Mouse (Mus musculus) hindbrain, embryonic 10.5 days (tissue): ENCODE measurements around the gene Mcm10. TPM values are rescaled to one million over a fixed set of nuclear protein-coding genes. Genes with fewer than 3 reads are reported as not detected.

Experiments
- DNase-seq: peaks from one replicate; pipeline ENCODE4 v3.0.0-alpha.2; 2017; ENCODE audit warnings: low spot score
- H3K27ac ChIP-seq: fragments of 300-500 bp; sonication (generic); 2 replicates; pipeline ENCODE4 v1.5.1; 2016; ENCODE audit warnings: mild to moderate bottlenecking, moderate library complexity
- H3K27me3 ChIP-seq: fragments of 300-500 bp; sonication (generic); 2 replicates; pipeline ENCODE4 v1.6.1; 2016; ENCODE audit warnings: mild to moderate bottlenecking; ENCODE audit not compliant: poor library complexity, insufficient read depth, severe bottlenecking
- H3K36me3 ChIP-seq: fragments of 300-500 bp; sonication (generic); 2 replicates; pipeline ENCODE4 v1.6.1; 2016; ENCODE audit warnings: mild to moderate bottlenecking, moderate library complexity
- H3K4me1 ChIP-seq: fragments of 300-500 bp; sonication (generic); replicated peaks from 2 replicates; pipeline ENCODE4 v1.6.1; 2016; ENCODE audit warnings: mild to moderate bottlenecking
- H3K4me3 ChIP-seq: fragments of 300-500 bp; sonication (generic); 2 replicates; pipeline ENCODE4 v1.5.1; 2016; ENCODE audit warnings: mild to moderate bottlenecking, moderate library complexity
- H3K9me3 ChIP-seq: fragments of 300-500 bp; sonication (generic); 2 replicates; pipeline ENCODE4 v1.6.1; 2016; ENCODE audit warnings: mild to moderate bottlenecking, moderate library complexity
- WGBS: fragments of 180-500 bp; shearing (Covaris S2); methylation state at CpG from one replicate; pipeline ENCODE4 v1.1.7; 2016; 5-methylcytosine and 5-hydroxymethylcytosine counted together
- polyA plus RNA-seq: library from polyadenylated mRNA; unstranded; fragments of >200 nt; fragmentation: Nextera tagmentation; extraction: Ambion mirVana; gene quantifications from 2 replicates; pipeline ENCODE4 v1.2.1, GENCODE M21; 2016

The Mcm10 gene
- polyA plus RNA-seq, 1 experiment from 2014 or later = 46.0 TPM

GRCm38 (mm10) chr2:4994436-4994835 lies 18.2 kb downstream of the Mcm10 start:
- peaks cover 96% of the 10 kb centered on the region for H3K36me3 ChIP-seq
- H3K4me3 ChIP-seq = no peak overlapping the region
- DNase-seq = no peak
- no peaks in the 10 kb centered on the region for H3K9me3 ChIP-seq
- H3K4me1 ChIP-seq = no peaks in the 10 kb centered on the region
- no peak overlapping the region for H3K27ac ChIP-seq
- H3K27me3 ChIP-seq = no peaks in the 10 kb centered on the region
- 93% methylated on average over 4 of the region's 4 CpGs for WGBS

- no peaks in the 10 kb centered on the region for H3K27me3 ChIP-seq
Observed at GRCm38 (mm10) chr2:4993584-4993983, 19.0 kb downstream of the Mcm10 start.

GRCm38 (mm10) chr2:4988826-4989424 lies 23.7 kb downstream of the Mcm10 start:
- H3K9me3 ChIP-seq = no peaks in the 10 kb centered on the region
- WGBS = 78% methylated on average over 11 of the region's 11 CpGs

More at GRCm38 (mm10) chr2:4993584-4993983, 19.0 kb downstream of the Mcm10 start:
- H3K36me3 ChIP-seq = peaks cover 88% of the 10 kb centered on the region
- no peak overlapping the region for H3K4me3 ChIP-seq
- DNase-seq = no peak
- H3K4me1 ChIP-seq = no peaks in the 10 kb centered on the region
- no peaks in the 10 kb centered on the region for H3K9me3 ChIP-seq
- 94% methylated on average over 11 of the region's 11 CpGs for WGBS
- H3K27ac ChIP-seq = no peak overlapping the region

GRCm38 (mm10) chr2:4987388-4988180 lies 25.0 kb downstream of the Mcm10 start:
- no peak for DNase-seq
- Histone ChIP-seq H3K4me3 (no peak overlapping the region), H3K36me3 (peaks cover 29% of the 10 kb centered on the region), H3K27me3 (no peaks in the 10 kb centered on the region), H3K9me3 (no peaks in the 10 kb centered on the region), H3K27ac (no peak overlapping the region), H3K4me1 (no peaks in the 10 kb centered on the region)
- WGBS = 86% methylated on average over 8 of the region's 8 CpGs

More at GRCm38 (mm10) chr2:4988826-4989424, 23.7 kb downstream of the Mcm10 start:
- Histone ChIP-seq H3K4me3 (no peak overlapping the region), H3K36me3 (peaks cover 43% of the 10 kb centered on the region), H3K4me1 (no peaks in the 10 kb centered on the region), H3K27ac (no peak overlapping the region), H3K27me3 (no peaks in the 10 kb centered on the region)
- no peak for DNase-seq

- 92% methylated on average over 4 of the region's 4 CpGs for WGBS
- Histone ChIP-seq H3K36me3 (peaks cover 21% of the 10 kb centered on the region), H3K4me3 (no peak overlapping the region), H3K9me3 (no peaks in the 10 kb centered on the region), H3K27ac (no peak overlapping the region), H3K27me3 (no peaks in the 10 kb centered on the region), H3K4me1 (no peaks in the 10 kb centered on the region)
- DNase-seq = no peak
Observed at GRCm38 (mm10) chr2:4986798-4987197, 25.8 kb downstream of the Mcm10 start.

GRCm38 (mm10) chr2:4985000-4985399 lies 27.6 kb downstream of the Mcm10 start:
- 80% methylated on average over 6 of the region's 6 CpGs for WGBS
- no peak overlapping the region for H3K4me3 ChIP-seq
- no peak for DNase-seq

GRCm38 (mm10) chr2:4983987-4984386 lies 28.6 kb downstream of the Mcm10 start:
- 31% methylated on average over 5 of the region's 5 CpGs for WGBS
- Histone ChIP-seq H3K4me3 (no peak overlapping the region), H3K36me3 (no peaks in the 10 kb centered on the region), H3K27ac (no peak overlapping the region), H3K4me1 (no peaks in the 10 kb centered on the region), H3K9me3 (no peaks in the 10 kb centered on the region), H3K27me3 (no peaks in the 10 kb centered on the region)
- DNase-seq = no peak

More at GRCm38 (mm10) chr2:4985000-4985399, 27.6 kb downstream of the Mcm10 start:
- H3K27ac ChIP-seq = no peak overlapping the region
- no peaks in the 10 kb centered on the region for H3K4me1 ChIP-seq
- H3K36me3 ChIP-seq = peaks cover 5% of the 10 kb centered on the region
- H3K27me3 ChIP-seq = no peaks in the 10 kb centered on the region
- H3K9me3 ChIP-seq = no peaks in the 10 kb centered on the region

GRCm38 (mm10) chr2:4978091-4978490 lies 34.5 kb downstream of the Mcm10 start:
- Histone ChIP-seq H3K4me1 (peaks cover 11% of the 10 kb centered on the region), H3K27me3 (no peaks in the 10 kb centered on the region), H3K4me3 (no peak overlapping the region), H3K9me3 (no peaks in the 10 kb centered on the region), H3K27ac (no peak overlapping the region), H3K36me3 (no peaks in the 10 kb centered on the region)
- DNase-seq = no peak
- 35% methylated on average over 8 of the region's 8 CpGs for WGBS

GRCm38 (mm10) chr2:4975807-4976206 lies 36.8 kb downstream of the Mcm10 start, which contains the start of gene Ucma:
Ucma (plus strand) TSS chr2:4976122.
- Histone ChIP-seq H3K4me1 (peaks cover 11% of the 10 kb centered on the region), H3K4me3 (no peak within 1 kb of the TSS), H3K27me3 (no peaks in the 10 kb centered on the region), H3K27ac (no peak within 1 kb of the TSS), H3K9me3 (no peaks in the 10 kb centered on the region), H3K36me3 (no peaks in the 10 kb centered on the region)
- 74% methylated on average over 5 of the region's 5 CpGs for WGBS
- no peak for DNase-seq

GRCm38 (mm10) chr2:4969083-4969482 lies 43.5 kb downstream of the Mcm10 start:
- no peaks in the 10 kb centered on the region for H3K4me1 ChIP-seq
- no peaks in the 10 kb centered on the region for H3K27me3 ChIP-seq
- WGBS = 73% methylated on average over 2 of the region's 2 CpGs
- no peak overlapping the region for H3K4me3 ChIP-seq
- H3K27ac ChIP-seq = no peak overlapping the region
- no peak for DNase-seq
- no peaks in the 10 kb centered on the region for H3K36me3 ChIP-seq
- H3K9me3 ChIP-seq = no peaks in the 10 kb centered on the region

GRCm38 (mm10) chr2:4967806-4968205 lies 44.8 kb downstream of the Mcm10 start:
- Histone ChIP-seq H3K4me3 (no peak overlapping the region), H3K27me3 (no peaks in the 10 kb centered on the region), H3K4me1 (no peaks in the 10 kb centered on the region), H3K27ac (no peak overlapping the region), H3K9me3 (no peaks in the 10 kb centered on the region), H3K36me3 (no peaks in the 10 kb centered on the region)
- DNase-seq = no peak
- WGBS = 93% methylated on average over 2 of the region's 2 CpGs

GRCm38 (mm10) chr2:4958039-4958438 lies 54.6 kb downstream of the Mcm10 start:
- no peaks in the 10 kb centered on the region for H3K27me3 ChIP-seq
- H3K27ac ChIP-seq = no peak overlapping the region
- 89% methylated on average over 12 of the region's 12 CpGs for WGBS
- no peaks in the 10 kb centered on the region for H3K36me3 ChIP-seq
- H3K4me3 ChIP-seq = no peak overlapping the region
- H3K9me3 ChIP-seq = no peaks in the 10 kb centered on the region
- H3K4me1 ChIP-seq = no peaks in the 10 kb centered on the region
- DNase-seq = no peak

GRCm38 (mm10) chr2:4954216-4954760 lies 58.3 kb downstream of the Mcm10 start:
- no peak overlapping the region for H3K4me3 ChIP-seq
- DNase-seq = no peak
- H3K4me1 ChIP-seq = no peaks in the 10 kb centered on the region
- H3K36me3 ChIP-seq = no peaks in the 10 kb centered on the region
- WGBS = 83% methylated on average over 6 of the region's 6 CpGs
- H3K27me3 ChIP-seq = no peaks in the 10 kb centered on the region
- no peak overlapping the region for H3K27ac ChIP-seq
- H3K9me3 ChIP-seq = no peaks in the 10 kb centered on the region
